Mouse (Mus musculus) erythroid progenitor cell, adult 5-6 weeks (primary cell): ENCODE results near the gene Cic. TPM values are rescaled to one million over a fixed set of nuclear protein-coding genes. Genes with fewer than 3 reads are reported as not detected.
A peak's percentile ranks its signal among the peaks of the same experiment; 100 is the strongest.

Experiments
- ATAC-seq: replicated peaks from 2 replicates; pipeline ENCODE4 v1.8.0; 2016; ENCODE audit warnings: moderate number of reproducible peaks, mild to moderate bottlenecking, moderate TSS enrichment, inconsistent platforms; ENCODE audit not compliant: poor library complexity, low FRiP score, severe bottlenecking
- total RNA-seq, 2 experiments: library from RNA; stranded (forward) in 1 of 2; stranded (reverse) in 1 of 2; fragments of 150-400 nt in 1 of 2; fragments of 186-747, 209-891 nt in 1 of 2; gene quantifications; 2 replicates each; pipeline versions ENCODE4 v1.2.3 to v1.2.4; 2015 to 2017; ENCODE audit warnings: low replicate concordance in 2 of 2

Gene Cic
- total RNA-seq (2015; ENCODE audit: low replicate concordance) = 114 and 181 TPM in 2 replicates
- total RNA-seq (2017; ENCODE audit: low replicate concordance) = 70.5 and 90.7 TPM in 2 replicates

DNA sequence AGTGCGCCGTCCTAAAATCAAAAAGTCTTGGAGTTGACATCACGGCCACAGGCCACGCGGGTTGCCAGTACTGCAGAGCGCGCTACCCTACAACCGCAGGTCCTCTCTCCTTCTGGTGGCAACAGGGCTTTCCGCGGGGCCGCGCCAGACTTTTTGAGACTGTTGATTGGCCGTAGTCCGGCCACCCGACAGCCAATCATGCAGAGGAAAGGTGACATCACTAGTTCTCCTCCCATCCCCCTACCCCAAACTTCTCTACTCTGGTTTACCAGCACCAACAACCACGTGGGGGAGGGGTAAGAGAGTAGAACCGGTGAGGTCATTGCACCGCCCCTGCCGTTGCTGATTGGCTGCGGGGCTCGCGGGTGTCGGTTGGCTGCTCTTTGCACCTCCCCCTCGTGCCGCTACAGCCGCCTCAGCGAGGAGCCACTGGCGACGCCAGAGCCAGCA, at the start of gene Cic:
Gene Cic (plus strand): TSS at position 404 of the 450 bp plus-strand sequence.
- ATAC-seq = peak; percentile 80

DNA sequence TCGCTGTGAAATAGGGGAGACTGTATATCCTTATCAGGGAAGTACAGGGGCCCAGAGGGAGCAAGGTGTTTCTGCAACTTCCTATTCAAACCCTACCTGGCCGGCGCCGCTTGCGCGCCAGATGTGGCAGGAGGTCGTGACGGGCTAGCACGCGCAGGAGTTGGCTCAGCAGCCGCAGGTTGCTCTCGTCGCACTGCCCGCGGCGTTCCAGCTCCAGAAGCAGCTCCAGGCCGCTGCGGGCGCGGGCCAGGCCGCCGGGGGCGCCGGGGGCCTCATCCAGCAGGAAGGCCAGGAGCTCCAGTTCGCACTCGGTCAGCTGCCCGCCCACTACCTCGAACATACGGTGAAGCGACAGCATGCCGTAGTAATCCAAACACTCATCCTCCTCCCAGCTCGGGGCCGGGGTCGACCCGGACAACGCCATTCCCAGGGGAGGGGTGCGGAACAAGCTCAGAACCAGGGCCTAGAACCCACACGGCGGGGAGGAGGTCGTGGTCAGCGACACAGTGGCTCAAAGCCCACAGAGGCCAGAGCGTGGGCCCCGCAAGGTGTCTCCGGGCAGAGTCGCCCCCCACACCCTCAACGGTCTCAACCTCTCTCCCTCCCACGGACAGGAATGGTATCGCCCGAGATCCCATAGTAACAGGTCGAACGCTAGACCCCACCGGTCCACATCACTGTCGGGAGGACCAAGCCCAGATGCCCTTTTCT, 48.6 kb upstream of the Cic start:
- peak; percentile 45 for ATAC-seq

DNA sequence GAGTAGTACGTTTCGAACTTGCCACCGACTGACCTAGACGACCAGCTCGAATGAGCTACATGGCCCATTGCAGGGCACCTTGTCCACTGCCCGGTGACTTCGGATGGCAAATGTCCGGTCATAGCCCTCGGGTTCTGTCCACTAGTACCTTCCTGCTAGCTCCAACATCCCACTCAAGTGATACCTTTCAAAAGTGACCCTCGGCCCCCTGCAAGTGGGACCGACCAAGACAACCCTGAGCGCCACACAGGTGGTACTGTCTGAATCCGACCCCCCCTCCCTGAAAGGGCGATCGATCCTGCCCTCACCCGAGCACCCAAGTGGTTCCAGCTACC, 48.1 kb upstream of the Cic start:
- ATAC-seq = no peak

GRCm38 (mm10) chr7:25219756-25220456, 47.6 kb upstream of the Cic start:
- ATAC-seq = peak; percentile 63

DNA sequence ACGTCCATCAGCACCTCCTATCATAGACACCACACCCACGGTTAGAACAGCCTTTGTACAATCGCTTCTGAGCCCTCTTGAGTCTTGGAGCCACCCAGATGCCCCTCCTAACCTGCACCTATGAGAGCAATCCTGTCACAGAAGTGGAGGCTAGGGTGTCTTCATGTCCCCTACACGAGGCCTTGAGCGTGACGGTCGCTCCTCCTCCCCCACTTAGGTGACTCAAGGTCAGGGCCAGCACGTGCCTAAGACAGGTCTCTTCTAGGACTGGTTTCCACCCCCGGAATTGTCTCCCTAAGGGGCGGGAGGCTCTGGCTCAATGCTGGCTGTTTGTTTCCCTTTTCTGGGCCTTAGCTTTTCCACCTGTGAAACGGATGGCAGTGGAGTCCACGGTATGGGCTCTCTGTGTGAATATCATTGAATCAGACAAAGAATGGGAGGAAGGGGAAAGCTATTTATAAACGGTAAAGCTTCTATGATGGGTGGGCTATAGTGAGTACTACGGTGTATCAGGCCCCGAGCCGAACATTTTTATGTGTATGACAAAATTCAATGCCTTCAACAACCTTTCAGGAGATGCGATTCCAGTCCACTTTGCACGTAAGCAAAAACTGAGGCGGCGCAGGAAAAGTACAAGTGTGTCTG, 46.9 kb upstream of the Cic start, which contains the start of gene Dedd2:
Gene Dedd2 (minus strand): TSS at position 159 of the 645 bp plus-strand sequence.
- peak; percentile 20 for ATAC-seq

DNA sequence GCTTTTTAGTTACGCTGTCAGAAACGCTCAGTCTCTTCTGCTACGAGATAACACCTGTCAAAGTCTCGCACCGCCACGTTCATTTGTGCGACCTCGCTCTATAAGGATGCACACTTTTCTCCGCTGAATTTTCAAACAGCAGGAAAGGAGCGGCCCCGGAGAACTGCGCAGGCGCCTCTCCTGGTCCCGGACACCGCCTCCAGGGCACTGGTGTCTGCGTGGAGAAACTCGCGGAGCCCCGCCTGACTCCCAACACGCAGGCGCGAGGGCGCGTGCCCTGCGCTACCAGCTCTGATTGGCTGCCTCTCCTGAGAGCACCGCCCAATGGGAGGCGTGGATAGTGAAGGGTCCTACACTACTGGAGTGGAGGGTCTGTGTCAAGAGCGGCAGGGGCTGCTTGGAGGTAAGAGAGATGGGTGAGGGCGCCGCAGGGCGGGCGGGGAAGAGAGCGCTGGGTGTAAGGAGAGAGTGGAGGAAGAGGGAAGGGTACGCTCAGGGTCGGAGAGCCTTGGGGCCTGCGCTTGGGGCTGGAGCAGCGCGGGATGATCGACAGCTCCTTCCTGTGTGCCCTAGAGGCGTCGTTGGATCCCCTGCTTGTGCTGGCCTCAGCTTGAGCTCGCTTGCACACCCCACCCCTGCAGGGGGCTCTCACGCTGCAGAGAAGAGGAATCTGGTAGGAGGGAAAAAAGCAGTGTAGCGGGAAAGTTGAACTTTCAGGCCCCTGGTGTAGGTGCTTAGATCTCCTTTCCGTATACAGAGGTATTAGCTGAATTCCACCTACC, 46.2 kb upstream of the Cic start, which contains the start of gene Zfp526:
Gene Zfp526 (plus strand): TSS at position 324 of the 782 bp plus-strand sequence.
- ATAC-seq = peak; percentile 75

DNA sequence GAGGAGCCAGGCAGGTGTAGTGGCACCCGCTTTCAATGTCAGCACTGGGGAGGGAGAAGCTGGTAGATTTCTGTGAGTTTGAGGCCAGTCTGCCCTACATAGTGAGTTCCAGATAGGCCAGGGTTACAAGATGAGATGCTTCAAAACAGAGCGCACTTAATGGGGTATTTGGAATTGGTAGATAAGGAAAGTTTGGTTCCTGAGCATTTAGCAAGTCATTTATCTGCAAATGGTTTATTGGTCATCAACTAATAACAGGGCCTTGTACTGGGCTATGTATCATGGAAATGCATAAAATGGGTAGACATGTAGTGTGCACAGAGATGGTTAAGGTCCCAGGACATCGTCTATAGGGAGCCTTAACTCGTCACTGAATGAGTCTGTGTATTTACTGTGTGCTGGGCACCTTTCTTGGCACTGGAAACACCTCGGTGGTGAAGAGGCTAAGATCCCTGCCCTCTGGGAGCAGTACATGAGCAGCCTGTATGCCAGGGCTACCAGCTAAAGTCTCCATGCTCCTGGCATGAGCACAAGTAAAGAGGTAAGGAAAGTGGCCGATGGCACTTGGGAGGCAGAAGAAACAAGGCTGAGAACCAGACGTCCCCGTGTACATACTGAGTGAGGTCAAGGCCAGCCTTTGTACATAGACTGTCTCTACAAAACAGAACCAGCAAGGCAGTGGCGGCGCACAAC, 45.1 kb upstream of the Cic start:
- ATAC-seq = 0 out of 2 replicates have a peak, but pooled peaks have one; percentile 6

GRCm38 (mm10) chr7:25227523-25228300, 39.8 kb upstream of the Cic start:
- ATAC-seq = no peak

DNA sequence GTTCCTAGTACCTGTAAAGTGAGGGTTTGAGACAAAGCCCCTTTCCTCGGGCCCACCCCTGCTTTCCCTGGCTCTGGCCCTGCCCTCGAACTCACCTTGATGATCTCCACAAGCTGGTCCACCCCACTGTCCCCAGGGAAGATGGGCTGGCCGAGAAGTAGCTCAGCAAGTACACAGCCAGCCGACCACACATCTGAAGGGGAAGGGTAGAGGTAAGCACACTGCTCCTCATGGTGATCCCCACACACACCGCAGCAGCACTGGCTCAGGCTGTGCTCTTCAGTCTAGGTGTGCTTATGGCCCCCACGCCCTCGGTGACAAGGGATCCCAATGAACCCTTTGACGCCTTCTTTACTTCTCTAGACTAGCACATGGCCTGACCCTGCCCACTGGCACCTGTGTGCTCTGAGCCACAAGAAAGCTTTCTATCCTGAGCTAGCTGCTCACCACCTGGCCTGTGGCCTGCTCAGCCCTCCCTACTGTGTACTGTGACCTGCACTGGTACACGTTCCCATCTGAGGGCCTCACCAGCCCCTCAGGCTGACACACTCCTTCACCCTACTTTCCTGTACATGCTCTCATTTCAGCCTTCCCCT, 36.7 kb upstream of the Cic start:
- no peak for ATAC-seq

GRCm38 (mm10) chr7:25232101-25232648, 35.3 kb upstream of the Cic start:
- ATAC-seq = no peak

- no peak for ATAC-seq
These were observed 34.4 kb upstream of the Cic start for GRCm38 (mm10) chr7:25233061-25233460.

DNA sequence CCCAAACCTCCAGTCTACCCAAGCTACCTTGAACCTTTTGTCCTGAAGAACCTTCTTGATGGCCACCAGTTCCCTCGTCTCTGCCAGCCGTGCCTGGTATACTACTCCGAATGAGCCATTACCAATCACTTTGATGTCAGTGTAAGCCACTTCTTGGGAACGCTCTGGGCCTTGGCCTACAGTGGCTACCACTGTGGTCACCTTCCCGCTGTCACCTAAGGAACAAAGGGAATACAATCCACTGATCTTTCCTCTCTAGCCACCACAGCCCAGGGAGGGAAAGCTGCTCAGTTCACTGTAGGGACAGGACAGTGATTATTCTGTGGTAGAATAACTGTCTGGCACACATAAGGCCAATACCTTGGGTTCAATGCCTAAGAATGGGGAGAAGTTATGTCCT, 32.0 kb upstream of the Cic start:
- no peak for ATAC-seq

GRCm38 (mm10) chr7:25237249-25238014, 30.1 kb upstream of the Cic start, which contains the start of gene Gsk3a:
Gene Gsk3a (minus strand): TSS chr7:25237851.
- ATAC-seq = peak; percentile 73

DNA sequence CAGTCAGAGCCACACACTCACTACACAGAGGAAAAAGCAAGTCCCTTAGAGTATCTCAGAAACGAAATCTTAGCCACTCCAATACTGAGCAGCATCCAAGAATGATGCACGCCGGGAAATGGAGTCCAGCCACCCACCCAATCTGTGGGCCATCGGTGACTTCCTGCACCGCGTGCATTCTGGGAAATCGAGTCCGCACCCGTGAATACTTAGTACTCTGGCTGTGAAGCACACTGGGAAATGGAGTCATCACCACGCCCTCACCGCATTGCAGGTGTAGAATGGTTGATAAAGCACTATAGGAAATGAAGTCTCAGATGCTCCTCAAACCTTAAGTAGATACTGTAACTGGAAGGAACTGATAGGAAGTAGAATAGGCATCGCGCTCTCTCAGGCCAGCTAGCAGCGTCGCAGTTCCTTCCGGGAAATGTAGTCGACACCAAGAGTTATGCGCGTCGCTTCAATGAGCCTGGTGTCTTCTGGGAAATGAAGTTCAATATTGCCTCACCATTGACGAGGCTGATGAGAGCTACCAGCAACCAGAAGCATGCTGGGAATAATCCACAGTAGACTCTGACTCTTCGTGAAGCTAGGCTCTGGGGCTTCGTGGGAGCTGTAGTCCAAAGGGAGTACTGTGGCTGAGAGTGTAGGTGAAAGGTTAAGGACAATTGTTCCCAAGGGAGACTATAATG, 29.3 kb upstream of the Cic start:
- peak; percentile 82 for ATAC-seq

DNA sequence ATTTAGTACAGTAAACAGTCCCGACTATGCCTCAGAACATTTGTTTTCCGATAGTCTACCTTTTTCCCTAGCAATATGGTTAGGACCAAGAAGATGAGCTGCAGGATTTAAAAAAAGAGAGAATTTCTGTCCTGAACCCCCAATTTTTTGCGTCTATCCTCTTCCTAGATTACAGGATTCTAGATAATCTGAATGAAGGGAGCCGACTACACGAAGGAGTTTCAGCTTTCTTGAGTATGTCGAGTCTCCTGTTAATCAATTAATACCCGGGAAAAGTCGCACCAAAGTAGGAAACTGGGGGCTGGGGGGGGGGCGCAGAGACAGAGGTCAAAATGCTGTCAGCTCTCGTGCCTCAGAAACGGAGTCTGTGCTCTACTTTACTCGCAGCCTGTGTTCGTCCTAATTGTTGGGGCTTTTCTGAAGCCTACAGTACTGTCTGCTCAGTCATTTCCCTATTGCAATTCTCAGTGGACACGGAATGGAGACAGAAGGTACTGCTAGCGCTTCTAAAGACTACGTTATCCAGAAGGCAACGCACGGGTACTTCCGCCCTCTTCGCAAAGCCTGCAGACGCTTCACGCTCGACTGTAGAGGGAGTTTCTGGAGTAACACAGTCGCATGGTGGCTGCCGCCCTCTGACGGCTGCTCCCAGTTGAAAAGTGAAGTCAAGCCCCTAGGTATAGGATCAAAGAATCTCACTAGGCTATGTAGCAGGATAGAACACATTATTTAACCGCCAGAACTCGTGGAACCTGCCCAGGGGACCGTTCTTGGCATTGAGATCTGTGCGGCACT, 28.5 kb upstream of the Cic start:
- ATAC-seq = peak; percentile 72

GRCm38 (mm10) chr7:25240631-25241030, 26.9 kb upstream of the Cic start:
- ATAC-seq = no peak
